In the genomic region with DNA sequence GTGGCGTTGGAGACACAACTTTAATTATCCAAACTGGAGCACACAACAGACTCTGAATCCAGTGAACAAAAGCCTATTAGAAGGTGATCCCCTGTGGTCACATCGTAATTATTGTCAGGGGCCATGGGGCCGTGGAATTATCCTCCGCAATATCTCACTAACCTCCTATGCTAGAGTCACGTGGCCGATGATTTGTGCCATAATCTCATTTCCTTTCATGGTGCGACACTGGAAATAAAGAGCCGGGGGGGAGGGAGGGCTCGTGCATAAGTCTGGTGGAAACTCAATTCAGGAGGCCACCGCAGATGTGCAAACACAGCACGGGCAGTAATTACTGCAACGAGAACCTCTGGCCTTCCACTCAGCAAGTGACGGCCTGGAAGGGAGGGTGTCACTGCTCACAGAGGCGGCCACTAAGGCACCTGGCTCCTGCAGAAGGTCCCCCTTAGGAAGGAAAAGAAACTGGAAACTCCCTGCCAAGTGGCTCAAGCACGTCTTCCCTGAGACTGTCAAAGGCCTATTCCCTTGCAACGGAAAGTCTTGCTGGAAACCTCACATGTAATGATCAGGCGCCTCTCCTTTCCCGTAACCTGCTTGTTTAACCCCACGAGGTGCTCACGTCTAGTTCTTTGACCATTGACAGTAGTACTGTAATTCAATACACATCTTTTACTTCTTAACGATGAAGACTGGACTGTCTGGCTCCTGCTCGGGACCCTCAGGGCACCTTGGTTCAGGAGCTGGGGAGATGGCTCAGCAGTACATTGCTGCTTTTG, we compare ENCODE assay signal across 14 mouse cellular contexts.
DNase-seq lines count a peak whose midpoint lies in the region; ATAC-seq and TF ChIP-seq lines count a peak whose summit lies in the region.
"Had no signal": no experiment of that assay in that cellular context is flagged by ENCODE, and none has a peak within 500 bp of the region (broad histone marks: within the 10 kb centered on the region; RNA-seq: fewer than 3 reads in every experiment).

No protein-coding gene starts in this region.

- no peaks in the 10 kb centered on the region for H3K9me3 ChIP-seq in lung, embryonic 14.5 days (ENCODE audit: low read depth, low read length)
- H3K9me3 ChIP-seq in lung, postnatal 0 days (ENCODE audit: low read length), result no peaks in the 10 kb centered on the region
- H3K9me3 ChIP-seq in hindbrain, embryonic 10.5 days, result no peaks in the 10 kb centered on the region
- no peaks in the 10 kb centered on the region for H3K9me3 ChIP-seq in stomach, embryonic 15.5 days
- H3K9me3 ChIP-seq: heart, embryonic 13.5 days had no signal

- no peak for ATAC-seq in lung, embryonic 14.5 days (ENCODE audit: insufficient read depth)
- ATAC-seq in lung, postnatal 0 days, result no peak; the same call in 1 of the 2 replicates
- peak; percentile 18; the same call in 1 of the 2 replicates for ATAC-seq in stomach, embryonic 15.5 days (ENCODE audit: insufficient read depth, low FRiP score, low read depth)
- no peak for ATAC-seq in activated CD4-positive, CD25-positive, alpha-beta regulatory T cell, adult 4 months

- no peak for TF ChIP-seq CTCF in lung, embryonic 14.5 days (IDR thresholded peaks at IDR 0.05; ENCODE audit: low read depth)
- no peak for TF ChIP-seq CTCF in lung, postnatal 0 days (IDR thresholded peaks at IDR 0.05)

- DNase-seq in lung, embryonic 14.5 days, result peak; percentile 28
- DNase-seq in lung, postnatal 0 days (ENCODE audit: low spot score), result no peak
- peak; percentile 24 for DNase-seq in hindbrain, embryonic 10.5 days (ENCODE audit: low spot score)
- peak; percentile 62 for DNase-seq in mesoderm, embryonic 11.5 days (ENCODE audit: low read depth, low spot score)
- DNase-seq in natural killer cell, adult 2 months (ENCODE audit: low spot score in 2 of 2), result no peak
- no peak for DNase-seq in layer of hippocampus, postnatal 36 days
- DNase-seq: adrenal gland, adult 8-10 months; right cerebral cortex, postnatal 25 days; thymus, postnatal 36 days had no signal

- 45% methylated on average over 22 of the region's 22 CpGs for WGBS in lung, embryonic 14.5 days
- 40% methylated on average over 22 of the region's 22 CpGs for WGBS in lung, postnatal 0 days
- 59% methylated on average over 22 of the region's 22 CpGs for WGBS in hindbrain, embryonic 10.5 days
- 48% methylated on average over 22 of the region's 22 CpGs for WGBS in stomach, embryonic 15.5 days

- H3K4me3 ChIP-seq in lung, embryonic 14.5 days (ENCODE audit: low read depth, low read length), result no peak overlapping the region
- H3K4me3 ChIP-seq in lung, postnatal 0 days (ENCODE audit: low read depth, low read length), result no peak overlapping the region
- 0 out of 2 replicates have a peak overlapping the region, but pooled peaks have one; percentile 2 for H3K4me3 ChIP-seq in hindbrain, embryonic 10.5 days
- H3K4me3 ChIP-seq in stomach, embryonic 15.5 days (replicated peaks), result no peak overlapping the region
- H3K4me3 ChIP-seq: erythroblast, embryonic 14.5 days; heart, embryonic 13.5 days had no signal

- no peaks in the 10 kb centered on the region for H3K36me3 ChIP-seq in lung, embryonic 14.5 days (ENCODE audit: insufficient read depth)
- H3K36me3 ChIP-seq in lung, postnatal 0 days (ENCODE audit: insufficient read depth, low read length), result no peaks in the 10 kb centered on the region
- no peaks in the 10 kb centered on the region for H3K36me3 ChIP-seq in hindbrain, embryonic 10.5 days
- no peaks in the 10 kb centered on the region for H3K36me3 ChIP-seq in stomach, embryonic 15.5 days
- H3K36me3 ChIP-seq: heart, embryonic 13.5 days had no signal

- H3K27ac ChIP-seq in lung, embryonic 14.5 days (ENCODE audit: low read depth), result no peak overlapping the region
- H3K27ac ChIP-seq in lung, postnatal 0 days (ENCODE audit: low read length), result no peak overlapping the region
- peak overlapping the region; percentile 60 for H3K27ac ChIP-seq in hindbrain, embryonic 10.5 days
- no peak overlapping the region for H3K27ac ChIP-seq in stomach, embryonic 15.5 days
- H3K27ac ChIP-seq: heart, embryonic 13.5 days; macrophage had no signal

- H3K9ac ChIP-seq in lung, embryonic 14.5 days, result no peak overlapping the region
- no peak overlapping the region for H3K9ac ChIP-seq in lung, postnatal 0 days (replicated peaks; ENCODE audit: low read depth)
- no peak overlapping the region for H3K9ac ChIP-seq in stomach, embryonic 15.5 days
- H3K9ac ChIP-seq: heart, embryonic 13.5 days had no signal

- peaks cover 27% of the 10 kb centered on the region for H3K4me1 ChIP-seq in lung, embryonic 14.5 days (ENCODE audit: insufficient read depth)
- H3K4me1 ChIP-seq in lung, postnatal 0 days (ENCODE audit: insufficient read depth, low read depth, low read length), result no peaks in the 10 kb centered on the region
- H3K4me1 ChIP-seq in hindbrain, embryonic 10.5 days (replicated peaks), result peaks cover 43% of the 10 kb centered on the region
- H3K4me1 ChIP-seq in stomach, embryonic 15.5 days, result peaks cover 17% of the 10 kb centered on the region

- H3K4me2 ChIP-seq in lung, embryonic 14.5 days, result no peak overlapping the region
- H3K4me2 ChIP-seq in lung, postnatal 0 days (replicated peaks; ENCODE audit: low read depth, low read length), result no peak overlapping the region
- H3K4me2 ChIP-seq in stomach, embryonic 15.5 days, result peak overlapping the region; percentile 25; the same call in 1 of the 2 replicates
- H3K4me2 ChIP-seq: heart, embryonic 13.5 days had no signal

- H3K27me3 ChIP-seq in lung, embryonic 14.5 days (ENCODE audit: insufficient read depth, low read length), result 0 out of 2 replicates have a peak, but pooled peaks cover 3% of the 10 kb centered on the region
- no peaks in the 10 kb centered on the region for H3K27me3 ChIP-seq in lung, postnatal 0 days (replicated peaks; ENCODE audit: insufficient read depth, low read length)
- H3K27me3 ChIP-seq in hindbrain, embryonic 10.5 days (ENCODE audit: insufficient read depth, poor library complexity, severe bottlenecking), result no peaks in the 10 kb centered on the region
- no peaks in the 10 kb centered on the region for H3K27me3 ChIP-seq in stomach, embryonic 15.5 days (replicated peaks)
- H3K27me3 ChIP-seq: heart, embryonic 13.5 days had no signal

- TF ChIP-seq EP300 in lung, postnatal 0 days (IDR thresholded peaks at IDR 0.05), result no peak

Comparison
In these comparisons a context has a peak if more than half of its experiments do, and no peak if none do; other contexts are left out.
1. DNase-seq: peak in lung, embryonic 14.5 days (single experiment), hindbrain, embryonic 10.5 days (single experiment) and mesoderm, embryonic 11.5 days (single experiment); none in lung, postnatal 0 days (single experiment), natural killer cell, adult 2 months (0 of 2) and layer of hippocampus, postnatal 36 days (0 of 2).